Mouse (Mus musculus) kidney, embryonic 16.5 days (tissue): ENCODE measurements around the gene C1qtnf1. TPM values are rescaled to one million over a fixed set of nuclear protein-coding genes. Genes with fewer than 3 reads are reported as not detected.

Experiments
- ATAC-seq: fragments of 200-750 bp; cut with Nextera tagmentation; 2 replicates; pipeline ENCODE4 v1.8.0; 2017; ENCODE audit warnings: moderate TSS enrichment; ENCODE audit not compliant: low FRiP score, low TSS enrichment
- H3K27ac ChIP-seq: fragments of 300-500 bp; sonication (generic); 2 replicates; pipeline ENCODE4 v1.5.1; 2014; ENCODE audit warnings: low read length
- H3K27me3 ChIP-seq: fragments of 300-500 bp; sonication (generic); 2 replicates; pipeline ENCODE4 v1.6.1; 2014; ENCODE audit warnings: low read length, control low read depth, mixed read lengths; ENCODE audit not compliant: insufficient read depth
- H3K36me3 ChIP-seq: fragments of 300-500 bp; sonication (generic); 2 replicates; pipeline ENCODE4 v1.6.1; 2014; ENCODE audit warnings: low read length, control low read depth, mixed read lengths; ENCODE audit not compliant: insufficient read depth
- H3K4me1 ChIP-seq: fragments of 300-500 bp; sonication (generic); 2 replicates; pipeline ENCODE4 v1.6.1; 2014; ENCODE audit warnings: low read length, control low read depth, mixed read lengths; ENCODE audit not compliant: insufficient read depth
- H3K4me2 ChIP-seq: fragments of 300-500 bp; sonication (generic); replicated peaks from 2 replicates; pipeline ENCODE4 v1.6.1; 2014; ENCODE audit warnings: low read depth, low read length
- H3K4me3 ChIP-seq: fragments of 300-500 bp; sonication (generic); 2 replicates; pipeline ENCODE4 v1.5.1; 2014; ENCODE audit warnings: mild to moderate bottlenecking, low read length
- H3K9ac ChIP-seq: fragments of 300-500 bp; sonication (generic); replicated peaks from 2 replicates; pipeline ENCODE4 v1.6.1; 2014; ENCODE audit warnings: low read length
- H3K9me3 ChIP-seq: fragments of 300-500 bp; sonication (generic); 2 replicates; pipeline ENCODE4 v1.6.1; 2016; ENCODE audit warnings: low read length, control low read depth
- WGBS: fragments of 180-500 bp; shearing (Covaris S2); extraction: QIAGEN DNeasy Blood & Tissue Kit; methylation state at CpG from one replicate; pipeline ENCODE4 v1.1.7; 2014; 5-methylcytosine and 5-hydroxymethylcytosine counted together
- polyA plus RNA-seq: library from polyadenylated mRNA; unstranded; fragments of >200 nt; fragmentation: Nextera tagmentation; extraction: Ambion mirVana; gene quantifications from 2 replicates; pipeline ENCODE4 v1.2.1, GENCODE M21; 2015

The C1qtnf1 gene
- polyA plus RNA-seq, 1 experiment from 2014 or later = 8.3 TPM

- Histone ChIP-seq H3K4me2 (no peak overlapping the region), H3K27ac (0 out of 2 replicates have a peak overlapping the region, but pooled peaks have one; percentile 15), H3K9ac (no peak overlapping the region), H3K9me3 (no peaks in the 10 kb centered on the region), H3K4me1 (peaks cover 12% of the 10 kb centered on the region; the same call in 1 of the 2 replicates), H3K27me3 (no peaks in the 10 kb centered on the region), H3K4me3 (no peak overlapping the region), H3K36me3 (no peaks in the 10 kb centered on the region)
- no peak for ATAC-seq
- WGBS = 58% methylated on average over 11 of the region's 11 CpGs
Observed at GRCm38 (mm10) chr11:118467441-118468035, 39.5 kb downstream of the C1qtnf1 start.

GRCm38 (mm10) chr11:118469509-118470160, 41.6 kb downstream of the C1qtnf1 start:
- no peak for ATAC-seq
- Histone ChIP-seq H3K4me2 (no peak overlapping the region), H3K27me3 (no peaks in the 10 kb centered on the region), H3K9me3 (no peaks in the 10 kb centered on the region), H3K27ac (peak overlapping the region; percentile 47), H3K9ac (no peak overlapping the region), H3K4me1 (peaks cover 14% of the 10 kb centered on the region; the same call in 1 of the 2 replicates), H3K36me3 (no peaks in the 10 kb centered on the region), H3K4me3 (no peak overlapping the region)
- 81% methylated on average over 10 of the region's 10 CpGs for WGBS

- no peak for ATAC-seq
- 30% methylated on average over 12 of the region's 12 CpGs for WGBS
Observed at GRCm38 (mm10) chr11:118470234-118470966, 42.4 kb downstream of the C1qtnf1 start.

GRCm38 (mm10) chr11:118471676-118472075, 43.7 kb downstream of the C1qtnf1 start:
- ATAC-seq = no peak
- no peak overlapping the region for H3K4me3 ChIP-seq
- peaks cover 14% of the 10 kb centered on the region; the same call in 1 of the 2 replicates for H3K4me1 ChIP-seq
- H3K4me2 ChIP-seq = no peak overlapping the region
- H3K9ac ChIP-seq = no peak overlapping the region
- H3K9me3 ChIP-seq = no peaks in the 10 kb centered on the region
- 59% methylated on average over 13 of the region's 13 CpGs for WGBS
- H3K27ac ChIP-seq = peak overlapping the region; percentile 5; the same call in 1 of the 2 replicates
- H3K36me3 ChIP-seq = no peaks in the 10 kb centered on the region
- H3K27me3 ChIP-seq = no peaks in the 10 kb centered on the region

More at GRCm38 (mm10) chr11:118470234-118470966, 42.4 kb downstream of the C1qtnf1 start:
- Histone ChIP-seq H3K27ac (peak overlapping the region; percentile 47), H3K4me1 (peaks cover 14% of the 10 kb centered on the region; the same call in 1 of the 2 replicates), H3K4me2 (no peak overlapping the region), H3K9ac (no peak overlapping the region; the same call in 1 of the 2 replicates), H3K27me3 (no peaks in the 10 kb centered on the region), H3K9me3 (no peaks in the 10 kb centered on the region), H3K4me3 (no peak overlapping the region), H3K36me3 (no peaks in the 10 kb centered on the region)

GRCm38 (mm10) chr11:118473161-118473560, 45.2 kb downstream of the C1qtnf1 start:
- no peak overlapping the region for H3K9ac ChIP-seq
- no peak overlapping the region for H3K4me3 ChIP-seq
- no peak overlapping the region for H3K27ac ChIP-seq
- no peak for ATAC-seq
- no peaks in the 10 kb centered on the region for H3K27me3 ChIP-seq
- peaks cover 16% of the 10 kb centered on the region for H3K4me1 ChIP-seq
- no peak overlapping the region for H3K4me2 ChIP-seq
- H3K9me3 ChIP-seq = no peaks in the 10 kb centered on the region
- no peaks in the 10 kb centered on the region for H3K36me3 ChIP-seq
- 40% methylated on average over 1 of the region's 1 CpGs for WGBS

- Histone ChIP-seq H3K9ac (no peak overlapping the region), H3K9me3 (no peaks in the 10 kb centered on the region), H3K4me2 (no peak overlapping the region), H3K27ac (no peak overlapping the region), H3K4me1 (peaks cover 16% of the 10 kb centered on the region), H3K27me3 (no peaks in the 10 kb centered on the region), H3K36me3 (peaks cover under 1% of the 10 kb centered on the region; the same call in 1 of the 2 replicates), H3K4me3 (no peak overlapping the region)
- no peak for ATAC-seq
- 75% methylated on average over 6 of the region's 6 CpGs for WGBS
Observed at GRCm38 (mm10) chr11:118473842-118474500, 46.0 kb downstream of the C1qtnf1 start.

GRCm38 (mm10) chr11:118475496-118476083, 47.6 kb downstream of the C1qtnf1 start:
- Histone ChIP-seq H3K9me3 (no peaks in the 10 kb centered on the region), H3K9ac (no peak overlapping the region), H3K27me3 (no peaks in the 10 kb centered on the region), H3K4me2 (no peak overlapping the region), H3K36me3 (peaks cover 6% of the 10 kb centered on the region; the same call in 1 of the 2 replicates), H3K4me3 (no peak overlapping the region), H3K4me1 (peaks cover 16% of the 10 kb centered on the region), H3K27ac (no peak overlapping the region)
- 44% methylated on average over 7 of the region's 7 CpGs for WGBS
- ATAC-seq = no peak

GRCm38 (mm10) chr11:118476396-118477373, 48.7 kb downstream of the C1qtnf1 start, which contains the start of gene Engase:
TSS of gene Engase (plus strand) at chr11:118476829.
- H3K9ac ChIP-seq = peak within 1 kb of the TSS; percentile 75
- H3K4me1 ChIP-seq = peaks cover 10% of the 10 kb centered on the region
- peak within 1 kb of the TSS; percentile 74 for H3K4me3 ChIP-seq
- no peaks in the 10 kb centered on the region for H3K27me3 ChIP-seq
- peak; percentile 99 for ATAC-seq
- under 1% methylated on average over 57 of the region's 57 CpGs for WGBS
- H3K36me3 ChIP-seq = peaks cover 6% of the 10 kb centered on the region; the same call in 1 of the 2 replicates
- no peaks in the 10 kb centered on the region for H3K9me3 ChIP-seq
- no peak within 1 kb of the TSS for H3K27ac ChIP-seq
- H3K4me2 ChIP-seq = peak within 1 kb of the TSS; percentile 73
